Mouse (Mus musculus) kidney, embryonic 14.5 days (tissue): ENCODE measurements around the gene Zfp74. TPM values are rescaled to one million over a fixed set of nuclear protein-coding genes. Genes with fewer than 3 reads are reported as not detected.

Source experiments
- ATAC-seq: fragments of 200-750 bp; cut with Nextera tagmentation; 2 replicates; pipeline ENCODE4 v1.8.0; 2017; ENCODE audit warnings: moderate number of reproducible peaks, mild to moderate bottlenecking, moderate TSS enrichment, moderate library complexity; ENCODE audit not compliant: low FRiP score, low TSS enrichment
- H3K27ac ChIP-seq: fragments of 300-500 bp; sonication (generic); 2 replicates; pipeline ENCODE4 v1.5.1; 2014; ENCODE audit warnings: low read depth, mild to moderate bottlenecking, low read length, moderate library complexity, mixed read lengths
- H3K27me3 ChIP-seq: fragments of 300-500 bp; sonication (generic); 2 replicates; pipeline ENCODE4 v1.6.1; 2014; ENCODE audit warnings: mild to moderate bottlenecking, low read length; ENCODE audit not compliant: control insufficient read depth, insufficient read depth
- H3K36me3 ChIP-seq: fragments of 300-500 bp; sonication (generic); 2 replicates; pipeline ENCODE4 v1.6.1; 2014; ENCODE audit warnings: low read length, mixed read lengths; ENCODE audit not compliant: control insufficient read depth, insufficient read depth
- H3K4me1 ChIP-seq: fragments of 300-500 bp; sonication (generic); 2 replicates; pipeline ENCODE4 v1.6.1; 2014; ENCODE audit warnings: low read length, mixed read lengths; ENCODE audit not compliant: control insufficient read depth, insufficient read depth
- H3K4me2 ChIP-seq: fragments of 300-500 bp; sonication (generic); replicated peaks from 2 replicates; pipeline ENCODE4 v1.6.1; 2014; ENCODE audit warnings: low read depth, mild to moderate bottlenecking, low read length
- H3K4me3 ChIP-seq: fragments of 300-500 bp; sonication (generic); 2 replicates; pipeline ENCODE4 v1.5.1; 2014; ENCODE audit warnings: mild to moderate bottlenecking, low read length
- H3K9ac ChIP-seq: fragments of 300-500 bp; sonication (generic); 2 replicates; pipeline ENCODE4 v1.6.1; 2014; ENCODE audit warnings: low read depth, mild to moderate bottlenecking, low read length, moderate library complexity
- H3K9me3 ChIP-seq: fragments of 300-500 bp; sonication (generic); 2 replicates; pipeline ENCODE4 v1.6.1; 2016; ENCODE audit warnings: low read length; ENCODE audit not compliant: control insufficient read depth
- WGBS: fragments of 180-500 bp; shearing (Covaris S2); extraction: QIAGEN DNeasy Blood & Tissue Kit; methylation state at CpG from one replicate; pipeline ENCODE4 v1.1.7; 2014; 5-methylcytosine and 5-hydroxymethylcytosine counted together
- polyA plus RNA-seq: library from polyadenylated mRNA; unstranded; fragments of >200 nt; fragmentation: Nextera tagmentation; extraction: Ambion mirVana; gene quantifications from 2 replicates; pipeline ENCODE4 v1.2.1, GENCODE M21; 2014

Gene Zfp74
- 7.2 and 11.0 TPM in 2 replicates for polyA plus RNA-seq

GRCm38 (mm10) chr7:29953513-29954401 lies at the start of gene Zfp74:
Zfp74 (minus strand) TSS chr7:29954089.
- H3K4me2 ChIP-seq = peak within 1 kb of the TSS; percentile 59
- no peaks in the 10 kb centered on the region for H3K4me1 ChIP-seq
- H3K27me3 ChIP-seq = no peaks in the 10 kb centered on the region
- peak within 1 kb of the TSS; percentile 81 for H3K9ac ChIP-seq
- H3K27ac ChIP-seq = peak within 1 kb of the TSS; percentile 90
- peak; percentile 94 for ATAC-seq
- H3K36me3 ChIP-seq = peaks cover 15% of the 10 kb centered on the region
- no peaks in the 10 kb centered on the region for H3K9me3 ChIP-seq
- WGBS = 1% methylated on average over 52 of the region's 52 CpGs
- peak within 1 kb of the TSS; percentile 77 for H3K4me3 ChIP-seq

- H3K4me2 ChIP-seq = no peak overlapping the region
- H3K9ac ChIP-seq = no peak overlapping the region
- H3K36me3 ChIP-seq = peaks cover 64% of the 10 kb centered on the region
- no peak for ATAC-seq
- 72% methylated on average over 5 of the region's 5 CpGs for WGBS
- H3K4me1 ChIP-seq = no peaks in the 10 kb centered on the region
- H3K27me3 ChIP-seq = no peaks in the 10 kb centered on the region
- H3K9me3 ChIP-seq = no peaks in the 10 kb centered on the region
- no peak overlapping the region for H3K4me3 ChIP-seq
- H3K27ac ChIP-seq = no peak overlapping the region
These were observed 46.7 kb upstream of the Zfp74 start for GRCm38 (mm10) chr7:30000601-30001000.

- H3K27ac ChIP-seq = no peak overlapping the region
- H3K9me3 ChIP-seq = no peaks in the 10 kb centered on the region
- no peaks in the 10 kb centered on the region for H3K4me1 ChIP-seq
- no peak overlapping the region for H3K4me3 ChIP-seq
- 93% methylated on average over 8 of the region's 8 CpGs for WGBS
- no peaks in the 10 kb centered on the region for H3K27me3 ChIP-seq
- H3K9ac ChIP-seq = no peak overlapping the region
- H3K36me3 ChIP-seq = peaks cover 70% of the 10 kb centered on the region
- no peak overlapping the region for H3K4me2 ChIP-seq
- ATAC-seq = peak; percentile 39; the same call in 1 of the 2 replicates
These were observed 41.2 kb upstream of the Zfp74 start for GRCm38 (mm10) chr7:29995134-29995533.

- WGBS = 95% methylated on average over 9 of the region's 9 CpGs
- H3K4me3 ChIP-seq = no peak overlapping the region
These were observed 39.5 kb upstream of the Zfp74 start for GRCm38 (mm10) chr7:29993340-29993739.

GRCm38 (mm10) chr7:29992698-29993097 lies 38.8 kb upstream of the Zfp74 start:
- no peaks in the 10 kb centered on the region for H3K4me1 ChIP-seq
- H3K9ac ChIP-seq = no peak overlapping the region
- H3K4me3 ChIP-seq = no peak overlapping the region
- H3K27ac ChIP-seq = no peak overlapping the region
- ATAC-seq = no peak
- 97% methylated on average over 8 of the region's 8 CpGs for WGBS
- no peaks in the 10 kb centered on the region for H3K27me3 ChIP-seq
- peaks cover 63% of the 10 kb centered on the region for H3K36me3 ChIP-seq
- H3K9me3 ChIP-seq = no peaks in the 10 kb centered on the region
- no peak overlapping the region for H3K4me2 ChIP-seq

More at GRCm38 (mm10) chr7:29993340-29993739, 39.5 kb upstream of the Zfp74 start:
- no peak overlapping the region for H3K9ac ChIP-seq
- no peaks in the 10 kb centered on the region for H3K9me3 ChIP-seq
- peaks cover 64% of the 10 kb centered on the region for H3K36me3 ChIP-seq
- H3K4me1 ChIP-seq = no peaks in the 10 kb centered on the region
- no peaks in the 10 kb centered on the region for H3K27me3 ChIP-seq
- H3K4me2 ChIP-seq = no peak overlapping the region
- no peak for ATAC-seq
- no peak overlapping the region for H3K27ac ChIP-seq

GRCm38 (mm10) chr7:29989031-29989430 lies 35.1 kb upstream of the Zfp74 start:
- H3K9me3 ChIP-seq = no peaks in the 10 kb centered on the region
- H3K36me3 ChIP-seq = peaks cover 66% of the 10 kb centered on the region
- no peaks in the 10 kb centered on the region for H3K27me3 ChIP-seq
- H3K27ac ChIP-seq = no peak overlapping the region
- no peak overlapping the region for H3K4me2 ChIP-seq
- 0 out of 2 replicates have a peak, but pooled peaks cover 7% of the 10 kb centered on the region for H3K4me1 ChIP-seq
- H3K4me3 ChIP-seq = no peak overlapping the region
- 88% methylated on average over 11 of the region's 11 CpGs for WGBS
- no peak for ATAC-seq
- no peak overlapping the region for H3K9ac ChIP-seq

DNA sequence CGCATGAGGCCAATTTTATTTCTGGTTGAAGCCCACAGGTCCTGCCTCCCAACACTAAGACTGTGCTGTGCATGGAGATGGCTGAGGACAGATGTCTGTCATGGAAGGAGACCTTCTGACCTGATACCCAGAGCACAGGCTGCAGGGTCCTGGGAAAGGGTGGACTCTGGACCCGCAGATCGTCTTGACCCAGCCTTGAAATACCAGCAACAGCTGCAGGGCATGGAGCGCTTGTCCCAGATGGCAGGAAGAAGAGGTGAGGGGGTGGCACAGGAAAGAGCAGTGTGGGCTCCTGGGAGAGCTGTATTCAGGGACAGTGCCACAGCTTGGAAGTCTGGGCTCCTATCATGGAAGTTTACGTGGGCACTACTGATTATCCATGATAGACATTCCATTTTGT lies 33.7 kb upstream of the Zfp74 start:
- no peak overlapping the region for H3K9ac ChIP-seq
- H3K4me1 ChIP-seq = peaks cover 14% of the 10 kb centered on the region; the same call in 1 of the 2 replicates
- ATAC-seq = no peak
- WGBS = 94% methylated on average over 5 of the region's 5 CpGs
- no peak overlapping the region for H3K27ac ChIP-seq
- H3K9me3 ChIP-seq = no peaks in the 10 kb centered on the region
- H3K4me2 ChIP-seq = no peak overlapping the region
- H3K36me3 ChIP-seq = peaks cover 56% of the 10 kb centered on the region
- no peaks in the 10 kb centered on the region for H3K27me3 ChIP-seq
- H3K4me3 ChIP-seq = no peak overlapping the region

DNA sequence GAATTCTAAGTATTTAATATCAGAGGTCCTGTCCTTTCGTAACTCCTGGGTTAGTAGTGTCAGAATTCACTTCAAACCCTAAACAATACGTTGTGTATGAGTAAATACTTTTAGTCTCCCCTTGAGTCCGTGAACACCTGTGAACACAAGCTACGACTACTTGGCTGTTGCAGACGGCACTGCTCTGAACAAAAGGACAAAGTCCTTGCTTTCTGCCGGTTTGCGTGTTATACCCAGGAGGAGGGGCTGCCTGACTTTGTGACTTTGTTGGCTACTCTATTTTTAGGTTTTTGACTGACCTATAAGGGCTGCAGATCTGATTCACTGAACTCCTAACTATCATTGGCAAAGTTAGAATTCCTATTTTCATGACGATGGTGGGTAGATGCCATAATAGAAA lies 32.2 kb upstream of the Zfp74 start:
- Histone ChIP-seq H3K9me3 (no peaks in the 10 kb centered on the region), H3K9ac (no peak overlapping the region), H3K4me3 (no peak overlapping the region), H3K4me2 (no peak overlapping the region), H3K27me3 (no peaks in the 10 kb centered on the region), H3K4me1 (peaks cover 14% of the 10 kb centered on the region; the same call in 1 of the 2 replicates), H3K36me3 (peaks cover 44% of the 10 kb centered on the region), H3K27ac (no peak overlapping the region)
- no peak for ATAC-seq
- 95% methylated on average over 8 of the region's 8 CpGs for WGBS
